Mouse (Mus musculus): ENCODE data around the gene Mrrf.
A peak's percentile ranks its signal among the peaks of the same experiment; 100 is the strongest.

GRCm38 (mm10) chr2:36214023-36214422 is 77.8 kb downstream of the Mrrf start:
- TF ChIP-seq CTCF (IDR thresholded peaks at IDR 0.05; ENCODE audit: low read depth) (peak; percentile 96), EP300 (IDR thresholded peaks at IDR 0.05; ENCODE audit: low read depth) (no peak)
